ENCODE assay signal across 8 mouse cellular contexts in genomic region chr12:86221074-86221703, GRCm38 (mm10). TPM values are rescaled to one million over a fixed set of nuclear protein-coding genes. Genes with fewer than 3 reads are reported as not detected.
A peak's percentile ranks its signal among the peaks of the same experiment; 100 is the strongest.
DNase-seq lines count a peak whose midpoint lies in the region; ATAC-seq and TF ChIP-seq lines count a peak whose summit lies in the region.
"Had no signal": no experiment of that assay in that cellular context is flagged by ENCODE, and none has a peak within 500 bp of the region (broad histone marks: within the 10 kb centered on the region; RNA-seq: fewer than 3 reads in every experiment).

No protein-coding gene starts in this region.

- no peak overlapping the region for H3K27ac ChIP-seq in neural tube, embryonic 11.5 days (ENCODE audit: low read depth, low read length)
- no peak overlapping the region for H3K27ac ChIP-seq in hindbrain, embryonic 11.5 days (ENCODE audit: low read depth, low read length)
- peak overlapping the region; percentile 50 for H3K27ac ChIP-seq in liver, embryonic 14.5 days

- DNase-seq in neural tube, embryonic 11.5 days (ENCODE audit: low spot score): no peak
- no peak for DNase-seq in neural tube, embryonic 10.5 days (ENCODE audit: extremely low spot score, low spot score)
- DNase-seq in hindbrain, embryonic 11.5 days (ENCODE audit: low spot score): peak; percentile 49
- DNase-seq in liver, embryonic 14.5 days (ENCODE audit: low read depth in 3 of 3, low spot score in 3 of 3): peak in 1 of 3 experiments; percentile 19
- no peak for DNase-seq in thymus, postnatal 14 days
- DNase-seq in gastrocnemius, postnatal 25 days: no peak
- DNase-seq in gastrocnemius, adult 8-10 months (ENCODE audit: low spot score in 2 of 2): no peak
- DNase-seq: kidney, adult 9 months had no signal

- no peak for TF ChIP-seq CTCF in liver, embryonic 14.5 days (IDR thresholded peaks at IDR 0.05; ENCODE audit: low read depth)

- peak overlapping the region; percentile 27 for H3K4me3 ChIP-seq in neural tube, embryonic 11.5 days (ENCODE audit: low read depth, low read length)
- H3K4me3 ChIP-seq in hindbrain, embryonic 11.5 days (ENCODE audit: low read depth, low read length): peak overlapping the region; percentile 15; the same call in 1 of the 2 replicates
- peak overlapping the region; percentile 52 to 59 for H3K4me3 ChIP-seq in liver, embryonic 14.5 days (ENCODE audit: insufficient read depth in 1 of 2, low read depth in 2 of 2, low read length in 2 of 2)

- peak overlapping the region; percentile 56 for H3K4me2 ChIP-seq in neural tube, embryonic 11.5 days (ENCODE audit: low read depth)
- peak overlapping the region; percentile 50 for H3K4me2 ChIP-seq in hindbrain, embryonic 11.5 days (replicated peaks; ENCODE audit: low read depth, low read length)
- peak overlapping the region; percentile 81 for H3K4me2 ChIP-seq in liver, embryonic 14.5 days (ENCODE audit: low read depth)

- no peaks in the 10 kb centered on the region for H3K9me3 ChIP-seq in neural tube, embryonic 11.5 days (ENCODE audit: control insufficient read depth, low read length)
- H3K9me3 ChIP-seq in hindbrain, embryonic 11.5 days (ENCODE audit: control insufficient read depth, low read length): no peaks in the 10 kb centered on the region
- H3K9me3 ChIP-seq in liver, embryonic 14.5 days (ENCODE audit: control insufficient read depth, low read length): no peaks in the 10 kb centered on the region

- no peaks in the 10 kb centered on the region for H3K36me3 ChIP-seq in neural tube, embryonic 11.5 days (ENCODE audit: control insufficient read depth, insufficient read depth, low read length)
- H3K36me3 ChIP-seq in hindbrain, embryonic 11.5 days (ENCODE audit: control insufficient read depth, insufficient read depth, low read length): no peaks in the 10 kb centered on the region
- H3K36me3 ChIP-seq in liver, embryonic 14.5 days (replicated peaks; ENCODE audit: control insufficient read depth, insufficient read depth, low read depth): no peaks in the 10 kb centered on the region

- ATAC-seq in neural tube, embryonic 11.5 days (ENCODE audit: insufficient read depth, low FRiP score, low TSS enrichment): no peak
- ATAC-seq in hindbrain, embryonic 11.5 days (ENCODE audit: low FRiP score): no peak
- peak; percentile 65 for ATAC-seq in liver, embryonic 14.5 days (ENCODE audit: insufficient read depth)

- H3K4me1 ChIP-seq in neural tube, embryonic 11.5 days (ENCODE audit: control insufficient read depth, insufficient read depth, low read length): peaks cover 13% of the 10 kb centered on the region
- no peaks in the 10 kb centered on the region; the same call in 1 of the 2 replicates for H3K4me1 ChIP-seq in hindbrain, embryonic 11.5 days (replicated peaks; ENCODE audit: control insufficient read depth, insufficient read depth, low read length)
- peaks cover 17 to 22% of the 10 kb centered on the region in 2 experiments for H3K4me1 ChIP-seq in liver, embryonic 14.5 days (replicated peaks; ENCODE audit: control insufficient read depth in 2 of 2, insufficient read depth in 2 of 2, low read length in 1 of 2)

- 44% methylated on average over 16 of the region's 16 CpGs for WGBS in neural tube, embryonic 11.5 days
- WGBS in hindbrain, embryonic 11.5 days: 39% methylated on average over 16 of the region's 16 CpGs
- WGBS in liver, embryonic 14.5 days (ENCODE audit: insufficient replicate concordance): 25% methylated on average over 16 of the region's 16 CpGs

- TF ChIP-seq EP300 in liver, embryonic 14.5 days (IDR thresholded peaks at IDR 0.05; ENCODE audit: low read depth): 0 out of 2 replicates have a peak, but pooled peaks have one; percentile 15

- 0 out of 2 replicates have a peak, but pooled peaks cover 2% of the 10 kb centered on the region for H3K27me3 ChIP-seq in neural tube, embryonic 11.5 days (ENCODE audit: control insufficient read depth, insufficient read depth, low read length)
- no peaks in the 10 kb centered on the region for H3K27me3 ChIP-seq in hindbrain, embryonic 11.5 days (ENCODE audit: control insufficient read depth, insufficient read depth, low read length)
- H3K27me3 ChIP-seq in liver, embryonic 14.5 days (ENCODE audit: control insufficient read depth, insufficient read depth, low read length): peaks cover 19% of the 10 kb centered on the region

- peak overlapping the region; percentile 64 for H3K9ac ChIP-seq in neural tube, embryonic 11.5 days (ENCODE audit: low read length)
- H3K9ac ChIP-seq in hindbrain, embryonic 11.5 days (ENCODE audit: low read depth, low read length): 0 out of 2 replicates have a peak overlapping the region, but pooled peaks have one; percentile 46
- H3K9ac ChIP-seq in liver, embryonic 14.5 days (replicated peaks): peak overlapping the region; percentile 79

RNA-seq across cellular contexts. Expression of gene Gpatch2l, which starts 20.5 kb away (rescaled TPM):
- 18.2 and 21.9 TPM in 2 replicates for polyA plus RNA-seq in neural tube, embryonic 11.5 days (2014; fragmentation: Nextera tagmentation; extraction: Ambion mirVana)
- 17.4 and 18.8 TPM in 2 replicates for polyA plus RNA-seq in hindbrain, embryonic 11.5 days (2014; fragmentation: Nextera tagmentation; extraction: Ambion mirVana)
- polyA plus RNA-seq in liver, embryonic 14.5 days (2012; rRNA removed): 3.3 and 4.1 TPM in 2 replicates
- polyA plus RNA-seq in liver, embryonic 14.5 days (2014; fragmentation: Nextera tagmentation; extraction: Ambion mirVana): 4.2 and 4.4 TPM in 2 replicates
- 10 to 100 TPM; 10.7 to 10.8 TPM for total RNA-seq in gastrocnemius, postnatal 25 days (2021)
- total RNA-seq in gastrocnemius, adult 8-10 months (2022): 10 to 100 TPM; 11.4 to 13.9 (median 12.7) TPM
